Mouse (Mus musculus): ENCODE results near the gene Cdk5rap3. TPM values are rescaled to one million over a fixed set of nuclear protein-coding genes. Genes with fewer than 3 reads are reported as not detected.

The Cdk5rap3 gene
- total and polyA plus RNA-seq, 3 experiments: 45.2 to 55.4 TPM; not detected in 1

- no peak overlapping the region for H3K9ac ChIP-seq (ENCODE audit: control insufficient read depth, low read depth, low read length, poor library complexity, severe bottlenecking)
- H3K27ac ChIP-seq (ENCODE audit: control insufficient read depth, low read depth, low read length): no peak overlapping the region
- H3K27me3 ChIP-seq (ENCODE audit: control insufficient read depth in 1 of 2, insufficient read depth in 2 of 2, low read length in 2 of 2): no peaks in the 10 kb centered on the region
- H3K79me2 ChIP-seq (ENCODE audit: control insufficient read depth, insufficient read depth, low read length, poor library complexity): no peaks in the 10 kb centered on the region
- TF ChIP-seq POLR2AphosphoS5 (IDR thresholded peaks at IDR 0.05; ENCODE audit: borderline replicate concordance, low read depth, low read length) (no peak), POLR2AphosphoS2 (IDR thresholded peaks at IDR 0.05; ENCODE audit: low read length) (no peak), USF1 (IDR thresholded peaks at IDR 0.05; ENCODE audit: low read depth, low read length) (no peak), NELFE (IDR thresholded peaks at IDR 0.05; ENCODE audit: low read depth, low read length) (no peak)
- H3K4me1 ChIP-seq (ENCODE audit: control insufficient read depth in 1 of 2, insufficient read depth in 2 of 2, low read length in 2 of 2): peaks cover 0 to 5% of the 10 kb centered on the region in 2 experiments; a peak in 2 of 4 replicates
- no peaks in the 10 kb centered on the region for H3K9me3 ChIP-seq (replicated peaks; ENCODE audit: insufficient read depth, low read length)
- DNase-seq (ENCODE audit: low read depth, low spot score): no peak
- H3K36me3 ChIP-seq (ENCODE audit: control insufficient read depth in 1 of 2, insufficient read depth in 2 of 2, low read length in 2 of 2): peaks cover 0 to 7% of the 10 kb centered on the region in 2 experiments; a peak in 2 of 4 replicates
- H3K4me3 ChIP-seq (ENCODE audit: control insufficient read depth in 1 of 2, insufficient read depth in 1 of 2, low read depth in 2 of 2, low read length in 2 of 2): no peak overlapping the region
These were observed 19.8 kb upstream of the Cdk5rap3 start for GRCm38 (mm10) chr11:96935872-96936650.

GRCm38 (mm10) chr11:96934921-96935356 lies 18.6 kb upstream of the Cdk5rap3 start:
- DNase-seq (ENCODE audit: low read depth, low spot score): peak; percentile 74
- TF ChIP-seq NRF1 (IDR thresholded peaks at IDR 0.05; ENCODE audit: insufficient read depth, low read depth, low read length, poor library complexity, severe bottlenecking) (no peak), NELFE (IDR thresholded peaks at IDR 0.05; ENCODE audit: low read depth, low read length) (peak; percentile 30; the same call in 1 of the 2 replicates), UBTF (IDR thresholded peaks at IDR 0.05; ENCODE audit: borderline replicate concordance, insufficient read depth, low read depth, low read length) (no peak), RCOR1 (IDR thresholded peaks at IDR 0.05; ENCODE audit: low read depth, low read length) (no peak), SIN3A (IDR thresholded peaks at IDR 0.05; ENCODE audit: low read length) (no peak), MAX (IDR thresholded peaks at IDR 0.05; ENCODE audit: low read length) (peak; percentile 46; the same call in 1 of the 2 replicates), GATA1 (IDR thresholded peaks at IDR 0.05; ENCODE audit: low read depth, low read length) (no peak), MXI1 (IDR thresholded peaks at IDR 0.05; ENCODE audit: low read depth, low read length) (no peak), USF2 (IDR thresholded peaks at IDR 0.05; ENCODE audit: borderline replicate concordance in 1 of 2, insufficient read depth in 1 of 2, low read depth in 1 of 2, low read length in 2 of 2) (peak in 1 of 2 experiments; percentile 57; a peak in 1 of 4 replicates), KAT2A (conservative IDR thresholded peaks at IDR 0.05; ENCODE audit: low read depth, low read length) (no peak), BHLHE40 (IDR thresholded peaks at IDR 0.05; ENCODE audit: borderline replicate concordance, low read depth, low read length) (peak; percentile 41; the same call in 1 of the 2 replicates), CTCF (IDR thresholded peaks at IDR 0.05 in 2 of 3, conservative IDR thresholded peaks at IDR 0.05 in 1 of 3; ENCODE audit: control insufficient read depth in 1 of 3, insufficient read depth in 1 of 3, low read depth in 2 of 3, low read length in 3 of 3, poor library complexity in 1 of 3, severe bottlenecking in 1 of 3) (no peak), ZMIZ1 (IDR thresholded peaks at IDR 0.05; ENCODE audit: low read depth, low read length) (no peak), SMC3 (IDR thresholded peaks at IDR 0.05; ENCODE audit: low read depth, low read length) (no peak), MEF2A (IDR thresholded peaks at IDR 0.05; ENCODE audit: extremely low read depth, insufficient replicate concordance, low read depth, low read length, poor library complexity, severe bottlenecking) (no peak), POLR2AphosphoS5 (IDR thresholded peaks at IDR 0.05; ENCODE audit: borderline replicate concordance, low read depth, low read length) (no peak), GABPA (IDR thresholded peaks at IDR 0.05; ENCODE audit: low read depth, low read length) (no peak), MYC (IDR thresholded peaks at IDR 0.05; ENCODE audit: low read depth, low read length) (no peak), USF1 (IDR thresholded peaks at IDR 0.05; ENCODE audit: low read depth, low read length) (peak; percentile 88), TBP (IDR thresholded peaks at IDR 0.05; ENCODE audit: low read depth, low read length) (no peak), POLR2A (IDR thresholded peaks at IDR 0.05; ENCODE audit: control insufficient read depth in 1 of 2, insufficient read depth in 1 of 2, low read depth in 1 of 2, low read length in 2 of 2, poor library complexity in 1 of 2) (no peak)
- Histone ChIP-seq H3K9me3 (replicated peaks; ENCODE audit: insufficient read depth, low read length) (no peaks in the 10 kb centered on the region), H3K36me3 (ENCODE audit: control insufficient read depth in 1 of 2, insufficient read depth in 2 of 2, low read length in 2 of 2) (peaks cover 0 to 2% of the 10 kb centered on the region in 2 experiments; a peak in 2 of 4 replicates), H3K4me1 (ENCODE audit: control insufficient read depth in 1 of 2, insufficient read depth in 2 of 2, low read length in 2 of 2) (peaks cover 2% of the 10 kb centered on the region in 2 experiments; a peak in 3 of 4 replicates), H3K79me2 (ENCODE audit: control insufficient read depth, insufficient read depth, low read length, poor library complexity) (no peaks in the 10 kb centered on the region), H3K27me3 (ENCODE audit: control insufficient read depth in 1 of 2, insufficient read depth in 2 of 2, low read length in 2 of 2) (no peaks in the 10 kb centered on the region), H3K27ac (ENCODE audit: control insufficient read depth, low read depth, low read length) (no peak overlapping the region), H3K9ac (ENCODE audit: control insufficient read depth, low read depth, low read length, poor library complexity, severe bottlenecking) (no peak overlapping the region), H3K4me3 (ENCODE audit: control insufficient read depth in 1 of 2, insufficient read depth in 1 of 2, low read depth in 2 of 2, low read length in 2 of 2) (no peak overlapping the region)
